Mouse (Mus musculus) retina, adult 2 months (tissue): Measurements from ENCODE around the gene Zfp296.

ENCODE experiments used
- DNase-seq: peaks from one replicate; pipeline ENCODE4 v3.0.0-alpha.2; 2012; ENCODE audit warnings: low read depth, low spot score

The Zfp296 gene

DNA sequence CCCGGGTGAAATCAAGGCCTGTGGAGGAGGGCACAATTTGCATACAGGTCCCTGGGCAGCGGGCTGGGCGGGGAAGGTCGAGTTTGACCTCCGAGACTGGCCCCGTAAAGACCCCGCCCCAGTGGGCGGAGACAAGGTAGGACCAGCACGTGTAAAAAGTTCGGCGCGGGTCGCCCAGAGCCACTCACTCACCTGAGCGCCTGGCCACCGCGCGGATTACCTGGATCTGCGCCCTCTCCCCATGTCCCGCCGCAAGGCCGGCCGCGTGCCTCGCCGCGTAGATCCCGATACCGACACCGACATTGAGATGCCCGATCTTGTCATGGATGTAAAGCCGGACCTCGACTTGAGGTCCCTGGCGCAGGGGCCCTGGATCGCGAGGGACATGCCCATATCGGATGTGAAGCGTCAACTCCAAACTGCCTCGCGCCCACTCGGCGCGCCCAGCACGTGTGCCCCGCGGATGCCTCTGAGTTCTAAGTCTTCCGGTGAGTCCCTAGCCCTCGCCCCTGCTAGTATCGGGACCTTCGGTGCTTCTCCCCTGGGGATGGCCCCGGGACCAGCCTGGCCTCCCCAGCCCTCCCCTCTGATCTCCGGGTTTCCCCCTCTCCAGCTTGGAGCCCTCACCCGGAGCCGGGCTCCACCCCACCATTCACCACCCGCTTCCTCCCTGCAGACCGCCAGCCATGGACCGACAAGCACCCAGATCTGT, at the start of gene Zfp296, which contains the start of gene Gemin7:
Gene Zfp296 (plus strand): TSS at position 147 of the 712 bp plus-strand sequence.
Gene Gemin7 (minus strand): TSS at position 455 of the 712 bp plus-strand sequence.
- no peak for DNase-seq

DNA sequence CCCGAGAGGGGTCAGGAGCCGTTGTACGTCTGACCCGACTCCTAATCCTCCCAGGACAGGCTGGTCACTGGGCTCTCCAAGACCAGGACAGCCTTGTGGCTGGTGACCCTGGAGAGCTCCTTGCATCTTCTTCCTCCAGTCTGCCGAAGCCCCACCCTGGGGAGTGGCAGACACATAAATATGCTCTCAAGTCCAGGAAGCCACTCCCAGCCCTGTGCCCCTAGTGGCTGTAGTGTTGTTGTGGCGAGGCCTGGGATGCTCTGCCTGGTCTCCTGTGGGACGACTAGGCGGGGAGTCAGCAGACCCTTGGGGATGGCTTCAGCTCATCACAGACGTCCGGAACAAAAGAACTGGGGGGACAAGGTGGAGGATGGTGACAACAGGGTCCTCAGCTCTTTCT, 46.0 kb upstream of the Zfp296 start:
- no peak for DNase-seq

DNA sequence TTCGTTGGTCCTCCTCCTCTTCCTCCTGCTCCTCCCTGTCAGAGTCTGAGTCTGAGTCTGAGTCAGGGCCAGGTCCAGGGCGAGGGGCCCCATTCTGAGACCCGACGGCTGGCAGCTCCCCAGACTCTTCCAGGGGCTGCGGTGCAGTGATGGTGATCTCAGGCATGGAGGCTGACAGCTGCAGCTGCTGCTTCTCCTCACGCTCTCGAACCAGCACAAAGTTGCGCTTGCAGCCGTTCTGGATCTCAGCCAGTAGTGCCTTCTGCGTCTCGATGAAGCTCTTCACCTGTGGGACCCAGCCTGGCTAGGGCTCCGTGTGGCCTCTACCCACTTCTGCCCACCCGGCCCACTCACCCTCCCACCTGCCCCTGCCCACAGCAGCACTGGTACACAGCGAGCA, 44.8 kb upstream of the Zfp296 start:
- DNase-seq = no peak

DNA sequence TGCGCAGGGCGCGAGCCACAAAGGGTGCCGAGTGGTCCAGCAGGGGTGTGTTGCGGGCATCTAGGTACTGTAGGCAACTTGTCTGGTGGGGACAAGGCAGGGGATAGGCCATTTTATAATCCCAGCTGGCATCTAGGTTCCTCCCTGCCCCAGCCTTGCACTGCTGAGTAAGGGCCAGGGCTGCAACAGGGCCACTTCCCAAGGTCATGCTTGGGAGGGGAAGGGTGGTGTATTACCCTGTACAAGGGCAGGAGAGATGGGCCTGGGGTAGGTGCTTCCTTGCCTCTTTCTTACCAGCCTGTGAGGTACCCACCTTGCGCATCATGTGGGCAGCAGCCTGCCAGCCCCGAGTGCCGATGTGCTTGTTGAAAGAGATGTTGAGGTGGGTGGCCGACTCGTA, 42.4 kb upstream of the Zfp296 start:
- no peak for DNase-seq

DNA sequence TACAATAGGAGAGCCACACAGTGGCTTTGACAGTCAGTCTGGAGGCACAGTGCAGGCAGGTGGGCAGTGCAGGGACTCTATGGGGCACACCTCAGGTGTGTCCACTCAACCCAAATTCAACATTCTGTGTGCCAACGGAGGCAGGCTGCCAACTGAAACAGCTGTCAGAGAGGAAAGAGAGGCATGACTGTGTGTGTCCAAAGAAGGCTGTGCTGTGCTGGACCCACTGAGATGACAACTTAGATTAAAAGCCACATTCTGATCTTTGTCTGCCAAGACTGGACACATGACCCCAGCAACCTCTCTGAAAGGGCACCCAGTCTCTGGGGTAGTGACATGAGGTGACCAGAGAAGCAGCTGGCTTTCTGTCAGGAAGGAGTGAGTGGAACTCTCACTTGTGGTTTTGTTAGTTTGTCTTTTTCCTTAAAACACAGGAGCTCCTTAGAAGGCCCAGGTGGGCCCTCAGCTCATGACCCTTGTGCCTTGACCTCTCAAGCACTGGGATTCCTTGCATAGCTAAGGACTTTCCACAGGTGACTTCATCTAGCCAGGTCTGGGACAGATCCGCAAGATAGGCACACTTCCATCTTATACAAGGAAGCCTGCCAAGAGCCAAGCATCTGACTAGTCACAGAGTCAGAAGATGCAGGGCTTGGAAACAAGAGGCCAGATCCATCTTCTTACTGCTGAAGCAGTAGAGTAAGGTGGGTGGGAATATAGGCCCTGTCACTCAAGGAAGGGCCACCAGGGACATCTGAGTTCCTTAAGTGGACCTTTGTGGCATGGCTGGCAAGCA, 36.1 kb upstream of the Zfp296 start:
- no peak for DNase-seq

DNA sequence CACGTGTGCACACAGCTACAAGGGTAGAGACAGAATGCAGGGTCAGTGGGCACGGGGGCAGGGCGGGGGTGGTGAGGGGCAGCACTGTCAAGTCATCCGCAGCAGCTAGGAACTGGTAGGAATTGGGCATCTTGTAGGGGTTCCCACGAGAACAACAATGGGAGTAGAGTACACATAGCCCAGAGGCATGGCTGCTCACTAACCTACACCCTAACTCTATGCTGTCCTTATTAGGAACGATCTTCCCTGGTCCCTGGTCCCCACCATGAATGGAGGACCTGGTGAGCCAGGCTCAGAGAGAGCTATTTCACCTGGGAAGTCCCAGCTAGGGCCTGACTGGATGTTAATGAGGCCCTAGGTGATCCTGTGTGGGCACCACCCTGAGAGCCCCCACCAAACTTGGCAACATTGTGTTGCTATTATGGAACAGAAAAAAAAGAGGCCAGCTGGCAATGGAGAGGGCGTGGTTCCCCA, 35.4 kb upstream of the Zfp296 start:
- DNase-seq = no peak

DNA sequence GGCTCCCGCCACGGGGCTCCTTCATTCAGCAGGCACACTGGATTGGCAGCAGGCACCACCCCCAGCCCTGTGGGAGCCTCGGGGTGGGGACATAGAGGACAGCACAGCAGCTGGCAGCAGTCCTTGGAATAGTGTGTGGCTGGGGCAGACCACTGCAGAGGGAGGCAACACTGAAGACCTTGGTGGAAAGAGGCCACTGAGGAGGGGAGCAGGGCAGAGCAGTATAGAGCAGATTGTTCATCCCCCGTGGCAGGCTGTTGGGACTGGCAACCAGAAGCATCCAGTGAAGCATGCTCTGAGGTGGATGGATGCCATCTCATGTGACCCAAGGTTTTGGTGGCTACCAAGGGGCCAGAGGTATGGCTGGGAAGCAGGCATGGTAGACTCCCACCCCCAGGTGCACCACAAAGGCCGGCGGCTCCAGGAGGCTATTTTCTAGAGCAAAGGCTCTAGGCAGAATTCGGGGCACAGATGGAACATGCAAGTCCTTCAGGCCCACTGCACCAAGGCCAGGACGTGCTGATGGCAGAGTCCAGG, 34.9 kb upstream of the Zfp296 start:
- no peak for DNase-seq

DNA sequence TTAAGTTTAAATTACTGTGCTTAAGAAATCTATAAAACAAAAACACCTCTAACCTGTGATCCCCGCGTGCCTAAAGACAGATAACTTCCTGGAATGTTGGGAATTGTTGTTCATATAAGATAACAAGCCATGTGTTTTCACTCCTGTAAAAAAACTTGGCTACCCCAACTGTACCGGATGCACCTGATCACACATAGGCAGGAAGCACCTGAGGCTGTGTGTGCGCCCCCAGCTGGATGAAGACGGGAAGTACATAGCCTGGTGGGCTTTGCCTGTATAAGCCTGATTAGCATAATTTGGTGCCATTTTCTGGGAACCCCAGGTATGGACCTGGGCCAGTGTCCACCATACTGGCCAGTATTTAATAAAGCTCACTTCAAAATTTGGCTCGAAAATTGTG, 33.5 kb upstream of the Zfp296 start:
- no peak for DNase-seq

DNA sequence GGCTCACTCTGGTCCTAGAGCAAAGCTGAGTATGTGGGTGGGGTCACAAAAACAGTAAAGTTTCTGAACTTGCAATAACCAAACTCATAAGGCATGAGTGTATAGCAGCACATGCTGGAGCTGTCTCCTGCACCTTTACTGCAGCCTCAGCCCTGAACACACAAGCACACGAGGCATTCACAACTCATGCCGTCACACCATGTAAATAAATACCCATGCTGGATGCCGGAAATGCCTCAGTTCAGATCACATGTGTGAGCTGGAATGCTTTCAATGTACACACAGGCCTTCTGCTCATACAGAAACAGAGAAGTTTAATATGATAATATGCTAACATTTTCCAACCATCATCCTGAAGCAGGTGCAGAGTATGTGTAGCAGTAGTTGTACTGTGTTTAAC, 31.1 kb upstream of the Zfp296 start:
- DNase-seq = no peak

DNA sequence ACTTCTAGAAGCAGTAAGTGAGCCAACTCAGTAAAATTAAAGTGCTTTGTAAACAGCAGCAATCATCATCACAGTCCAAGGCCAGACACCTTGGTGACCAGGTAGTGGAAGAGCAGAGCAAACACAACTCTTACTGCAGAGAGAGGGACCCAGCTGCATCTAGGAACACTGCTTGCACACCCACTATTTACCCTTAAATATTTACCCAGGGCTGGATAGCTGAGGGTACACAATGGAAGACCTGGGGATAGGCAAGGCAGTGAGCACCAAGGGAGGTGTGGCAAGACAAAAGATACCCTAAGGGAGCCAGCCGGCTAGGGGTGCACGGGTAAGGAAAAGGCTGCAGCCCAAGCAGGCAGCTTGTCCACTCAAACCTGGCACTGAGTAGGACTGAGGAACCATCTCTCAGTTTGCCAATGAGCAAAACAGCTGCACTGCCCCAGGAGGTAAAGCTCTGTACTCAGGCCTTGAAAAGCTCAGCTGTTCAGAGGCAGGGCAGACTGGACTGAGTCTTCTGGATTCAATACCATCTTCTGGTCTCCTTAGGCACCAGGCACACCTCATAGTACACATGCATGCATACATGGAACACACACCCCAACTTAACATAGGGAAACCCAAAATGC, 29.6 kb upstream of the Zfp296 start:
- DNase-seq = no peak

DNA sequence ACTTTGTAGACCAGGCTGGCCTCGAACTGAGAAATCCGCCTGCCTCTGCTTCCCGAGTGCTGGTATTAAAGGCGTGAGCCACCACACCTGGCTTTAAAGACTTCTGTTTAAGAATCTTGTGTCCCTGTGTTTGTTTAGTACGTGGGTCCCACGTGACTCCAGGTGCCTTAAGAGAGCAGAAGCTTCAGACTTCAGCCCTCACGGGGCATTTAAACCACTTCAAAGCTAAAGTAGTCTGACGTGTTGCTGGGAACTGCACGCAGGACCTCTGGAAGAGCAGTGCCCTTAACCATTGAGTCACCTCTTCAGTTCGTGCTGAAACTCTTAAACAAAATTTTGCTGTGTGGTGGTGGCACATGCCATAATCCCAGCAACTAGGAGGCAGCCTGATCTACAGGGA, 27.7 kb upstream of the Zfp296 start:
- DNase-seq = no peak

DNA sequence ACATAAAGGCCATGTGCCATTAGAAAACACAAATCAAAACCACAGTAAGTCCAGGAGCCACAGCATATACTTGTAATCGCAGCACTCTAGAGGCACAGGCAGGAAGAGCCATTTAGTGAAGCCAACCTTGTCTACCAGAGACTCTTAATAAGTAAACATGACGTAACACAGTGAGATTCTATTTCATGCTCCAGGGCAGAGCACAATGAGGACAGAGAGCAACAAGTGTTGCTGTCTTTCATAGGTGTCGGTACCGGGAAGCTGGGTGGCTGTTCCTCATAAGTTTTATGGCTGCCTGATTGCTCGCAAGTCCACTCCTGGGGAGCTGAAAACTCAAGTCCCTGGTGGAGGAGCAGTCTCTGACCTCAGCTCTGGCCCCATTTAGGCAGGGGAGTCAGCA, 25.5 kb upstream of the Zfp296 start:
- DNase-seq = no peak

DNA sequence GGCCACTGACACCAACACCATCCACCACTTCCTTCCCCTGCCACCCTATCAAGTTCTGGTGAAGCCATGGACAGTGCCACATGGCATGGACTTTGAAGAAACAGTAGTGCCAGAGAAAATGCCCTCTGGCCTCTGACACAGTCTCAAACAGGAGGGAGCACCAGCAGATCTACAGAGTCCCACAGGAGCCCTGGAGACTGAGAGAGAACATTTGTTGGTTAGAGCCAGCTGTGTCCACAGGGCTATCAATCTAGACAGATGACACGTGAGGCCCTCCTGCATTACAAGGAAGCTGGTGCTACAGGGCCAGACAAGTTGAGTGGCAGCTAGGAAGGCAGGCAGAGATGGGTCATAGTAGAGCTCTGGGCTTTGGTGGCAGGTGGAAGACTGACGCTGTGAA, 24.6 kb upstream of the Zfp296 start:
- no peak for DNase-seq

DNA sequence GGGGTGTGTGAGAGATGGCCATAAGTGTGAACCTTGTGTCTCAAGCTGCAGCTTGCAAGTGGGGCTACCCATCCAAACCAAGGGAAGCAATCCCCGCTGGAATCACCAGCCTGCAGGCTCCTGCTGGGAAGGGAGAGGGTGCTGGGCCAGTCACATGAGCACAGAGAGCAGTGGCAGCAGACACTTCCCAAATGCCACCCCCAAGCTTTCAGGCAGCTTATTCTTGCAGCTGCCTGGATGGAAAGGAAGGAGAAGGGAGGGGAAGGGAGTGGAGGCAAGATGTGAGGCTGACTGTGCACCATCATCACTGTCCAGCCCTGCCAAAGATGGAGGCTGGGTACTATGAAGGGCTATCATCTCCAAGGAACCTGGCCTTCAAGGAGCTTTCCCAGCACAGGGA, 22.9 kb upstream of the Zfp296 start:
- no peak for DNase-seq

DNA sequence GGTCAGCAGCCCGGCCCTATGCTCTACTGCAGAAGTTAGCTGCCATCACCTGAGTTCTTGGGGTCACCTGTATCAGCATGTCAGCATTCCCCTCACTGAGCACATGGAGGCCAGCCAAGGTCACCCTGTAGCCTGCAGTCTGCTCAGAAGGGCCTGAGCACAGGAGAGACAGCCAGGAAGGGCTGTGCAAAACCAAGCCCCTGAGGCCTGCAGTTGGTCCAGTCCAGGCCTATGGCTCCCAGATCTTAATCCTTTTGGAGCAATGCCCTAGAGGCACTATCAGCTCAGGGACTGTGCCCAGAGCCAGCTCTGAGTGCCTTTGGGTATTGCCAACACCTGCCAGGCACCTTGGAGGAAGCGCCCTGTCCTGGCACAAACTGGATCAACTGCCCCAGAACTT, 20.0 kb upstream of the Zfp296 start:
- DNase-seq = no peak

DNA sequence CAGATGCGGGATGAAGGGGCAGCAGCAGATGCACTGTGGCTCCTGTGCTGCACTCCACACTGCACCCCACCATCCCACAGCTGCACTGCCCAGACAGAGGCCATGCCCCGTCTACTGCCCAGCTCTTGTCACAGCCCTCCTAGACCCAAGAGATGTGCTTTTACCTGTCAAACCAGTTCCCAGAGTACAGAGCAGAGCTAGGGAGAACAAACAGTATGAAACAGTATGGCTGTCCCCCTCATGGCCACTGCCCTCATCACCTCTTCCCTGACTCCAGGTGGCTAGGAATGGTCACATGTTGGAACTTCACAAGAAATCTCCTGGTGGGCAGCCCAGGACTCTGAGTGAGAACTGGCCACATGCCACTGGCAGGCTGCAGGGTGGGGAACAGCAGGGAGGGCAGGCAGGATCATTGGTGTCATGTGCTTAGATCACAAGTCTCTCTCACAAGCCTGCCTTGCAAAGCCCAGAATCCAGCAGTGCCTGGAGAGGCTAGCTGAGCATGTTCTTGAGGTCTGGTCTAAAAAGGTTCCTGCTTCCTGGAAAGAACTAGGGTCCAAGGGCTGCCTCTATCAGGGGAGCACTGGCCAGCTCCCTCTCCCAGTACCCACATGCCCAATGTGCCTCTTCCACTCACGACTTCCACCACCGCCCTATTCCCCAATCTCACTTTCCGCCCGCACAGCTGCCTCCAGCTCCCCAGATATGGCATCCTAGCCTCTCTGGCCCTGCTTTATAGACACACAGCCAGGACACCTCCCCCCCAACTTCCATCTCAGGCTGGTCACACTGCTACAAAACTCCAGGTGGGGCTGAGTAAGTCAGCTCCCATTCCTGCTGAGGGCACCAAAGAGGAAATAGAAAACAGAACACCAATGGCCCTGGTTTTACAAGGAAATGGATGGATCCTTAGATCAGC, 18.8 kb upstream of the Zfp296 start:
- no peak for DNase-seq

DNA sequence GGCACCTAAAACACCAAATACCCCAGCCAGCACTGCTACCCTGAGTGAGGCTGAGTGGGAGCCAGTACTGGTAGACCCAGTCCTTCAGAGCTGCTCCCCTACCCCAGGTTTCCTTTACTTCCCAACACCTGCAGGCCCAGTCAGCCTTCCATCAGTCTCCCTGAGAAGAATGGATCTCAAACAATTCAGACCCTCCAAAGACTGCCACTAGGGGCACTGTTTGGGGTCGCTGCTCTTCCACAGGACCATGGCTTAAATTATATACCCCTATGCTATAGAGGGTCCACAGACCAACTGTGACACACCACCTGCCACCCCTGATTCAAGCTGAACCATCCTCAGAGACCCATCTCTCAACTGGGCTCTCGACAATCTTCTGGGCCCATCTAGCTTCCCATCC, 18.1 kb upstream of the Zfp296 start:
- DNase-seq = no peak

DNA sequence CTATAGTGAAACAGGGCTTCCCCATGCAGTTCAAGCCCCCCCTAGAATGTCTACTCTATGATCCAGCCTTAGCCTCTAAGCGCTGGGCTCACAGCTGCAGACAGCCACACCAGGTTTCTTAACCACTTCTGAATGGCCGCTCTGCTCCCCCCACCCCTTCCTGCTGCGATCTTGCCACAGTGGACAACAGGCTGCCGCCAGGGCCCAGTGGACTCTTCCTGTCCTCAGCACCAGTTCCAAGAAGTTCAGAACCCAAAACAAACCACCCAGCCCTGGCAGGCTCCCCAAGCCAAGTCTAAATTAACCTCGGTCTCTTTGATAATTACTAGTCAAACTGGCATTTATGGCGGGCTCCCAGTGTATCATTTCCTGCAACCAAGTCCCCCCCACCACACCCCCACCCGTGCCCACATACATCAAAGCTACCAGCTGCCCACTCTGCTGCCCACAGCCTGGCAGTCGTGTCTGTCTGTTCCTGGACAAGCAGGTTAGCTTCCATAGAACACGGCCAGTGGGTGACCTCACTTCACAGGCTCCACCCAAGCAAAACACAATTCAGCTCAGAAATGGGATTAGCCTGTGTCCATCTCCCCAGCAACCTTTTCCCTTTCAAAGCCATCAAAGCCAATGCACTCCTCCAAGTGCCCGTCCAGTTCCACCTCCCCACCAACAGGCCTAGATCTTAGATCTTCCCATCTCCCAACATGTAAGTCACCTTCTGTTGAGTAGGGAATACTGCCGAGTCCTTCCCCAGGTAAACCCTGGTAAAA, 16.4 kb upstream of the Zfp296 start:
- DNase-seq = no peak

DNA sequence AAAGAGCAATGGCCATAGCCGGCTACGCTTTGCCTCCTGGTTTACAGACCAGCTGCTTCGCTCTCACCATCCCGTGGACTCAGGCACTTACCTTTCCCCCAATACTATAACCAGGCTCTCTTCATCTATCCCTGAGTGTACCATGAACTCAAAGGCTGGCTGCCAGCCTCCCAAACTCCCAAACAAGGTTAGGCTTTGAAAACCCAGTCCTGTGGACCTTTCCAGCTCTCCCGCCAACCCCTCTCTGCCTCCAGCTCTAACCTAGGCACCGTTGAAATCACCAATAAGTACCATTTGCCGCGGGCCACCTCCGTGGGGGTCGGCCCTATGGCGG, 15.7 kb upstream of the Zfp296 start:
- DNase-seq = no peak

DNA sequence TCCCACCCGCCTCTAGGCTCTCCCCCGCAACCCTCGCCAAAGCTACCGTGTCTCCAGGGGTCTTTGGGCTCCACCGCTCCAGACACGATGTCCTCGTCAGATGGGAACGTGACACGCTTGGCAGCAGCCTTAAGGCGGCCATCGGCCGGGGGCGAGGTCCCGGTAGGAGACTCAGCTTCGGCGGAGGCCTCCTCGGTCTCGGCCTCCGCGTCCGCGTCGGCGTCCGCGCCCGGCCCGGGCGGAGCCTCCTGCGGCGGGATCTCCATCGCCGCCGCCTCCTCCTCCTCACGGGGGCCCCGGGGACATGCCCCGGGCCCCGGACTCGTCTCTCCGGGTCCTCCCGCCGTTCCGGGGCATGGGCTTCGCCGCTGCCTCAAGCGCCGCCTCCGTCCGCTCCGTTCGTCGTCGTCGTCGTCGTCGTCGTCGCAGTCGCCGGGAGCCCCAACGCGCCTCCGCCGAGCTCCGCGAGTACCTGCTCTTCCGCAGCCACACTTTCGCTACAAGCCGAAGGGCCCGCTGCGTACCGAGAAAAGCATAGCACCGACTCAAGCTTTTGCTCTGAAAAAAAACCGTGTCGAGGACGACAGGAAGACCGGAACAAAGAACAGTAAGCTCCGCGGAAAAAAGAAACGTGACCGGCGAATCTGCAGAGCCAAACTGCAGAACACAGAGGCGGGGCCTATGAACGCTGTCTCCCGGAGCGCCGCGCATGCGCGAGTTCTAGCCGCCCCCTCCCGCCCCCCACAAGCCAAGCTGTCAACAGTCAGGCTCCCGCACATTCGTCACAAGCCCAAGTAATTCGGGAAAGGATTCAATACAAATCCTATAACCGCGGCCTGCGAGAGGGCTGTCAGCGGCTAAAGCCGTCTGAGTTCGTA, 15.1 kb upstream of the Zfp296 start:
- peak; percentile 97 for DNase-seq
